Mouse (Mus musculus): ENCODE measurements around the gene Zfp51. TPM values are rescaled to one million over a fixed set of nuclear protein-coding genes. Genes with fewer than 3 reads are reported as not detected.
A peak's percentile ranks its signal among the peaks of the same experiment; 100 is the strongest.
"Not testable (repeated sequence)": the region's sequence is repeated elsewhere in the genome, so short reads cannot be mapped to it uniquely, and the experiment has no call there.

Gene Zfp51
- polyA plus RNA-seq, 1 experiment from 2014 or later, result 8.4 TPM

- not testable (repeated sequence) for H3K9me3 ChIP-seq (replicated peaks); H3K27ac ChIP-seq; H3K27me3 ChIP-seq (replicated peaks); H3K9ac ChIP-seq; H3K36me3 ChIP-seq; H3K4me3 ChIP-seq; ATAC-seq; H3K4me2 ChIP-seq
- WGBS (ENCODE audit: insufficient replicate concordance), result 65% methylated on average over 5 of the region's 9 CpGs
- H3K4me1 ChIP-seq, result peaks cover 26% of the 10 kb centered on the region
Observed at GRCm38 (mm10) chr17:21476351-21476750, 26.2 kb downstream of the Zfp51 start.

- WGBS (ENCODE audit: insufficient replicate concordance), result 69% methylated on average over 10 of the region's 10 CpGs
- not testable (repeated sequence) for H3K27ac ChIP-seq; H3K4me1 ChIP-seq; H3K9ac ChIP-seq; H3K36me3 ChIP-seq; H3K4me3 ChIP-seq; H3K4me2 ChIP-seq; H3K27me3 ChIP-seq (replicated peaks); H3K9me3 ChIP-seq (replicated peaks); ATAC-seq
Observed at GRCm38 (mm10) chr17:21478103-21478777, 28.1 kb downstream of the Zfp51 start.

- peak within 1 kb of the TSS; percentile 86 for H3K4me2 ChIP-seq
- peaks cover 18% of the 10 kb centered on the region for H3K4me1 ChIP-seq
- 1% methylated on average over 34 of the region's 34 CpGs for WGBS (ENCODE audit: insufficient replicate concordance)
- peaks cover 9% of the 10 kb centered on the region for H3K36me3 ChIP-seq
- H3K9me3 ChIP-seq (replicated peaks), result no peaks in the 10 kb centered on the region
- H3K4me3 ChIP-seq, result peak within 1 kb of the TSS; percentile 81
- ATAC-seq, result peak; percentile 100
- H3K27ac ChIP-seq, result peak within 1 kb of the TSS; percentile 82
- H3K27me3 ChIP-seq (replicated peaks), result no peaks in the 10 kb centered on the region
- peak within 1 kb of the TSS; percentile 76 for H3K9ac ChIP-seq
Observed at GRCm38 (mm10) chr17:21488760-21489499, 38.8 kb downstream of the Zfp51 start, which contains the start of gene Zfp53. Zfp53 (plus strand) TSS chr17:21488998.

GRCm38 (mm10) chr17:21489500-21490001 lies 39.4 kb downstream of the Zfp51 start:
- peak overlapping the region; percentile 82 for H3K27ac ChIP-seq
- WGBS (ENCODE audit: insufficient replicate concordance), result 5% methylated on average over 8 of the region's 8 CpGs
- H3K27me3 ChIP-seq (replicated peaks), result no peaks in the 10 kb centered on the region
- H3K4me1 ChIP-seq, result peaks cover 18% of the 10 kb centered on the region
- no peak for ATAC-seq
- no peaks in the 10 kb centered on the region for H3K9me3 ChIP-seq (replicated peaks)
- peak overlapping the region; percentile 81 for H3K4me3 ChIP-seq
- H3K4me2 ChIP-seq, result peak overlapping the region; percentile 86
- H3K9ac ChIP-seq, result peak overlapping the region; percentile 76
- peaks cover 10% of the 10 kb centered on the region for H3K36me3 ChIP-seq

- ATAC-seq, result no peak
- Histone ChIP-seq H3K4me2 (no peak overlapping the region), H3K27me3 (replicated peaks) (no peaks in the 10 kb centered on the region), H3K27ac (no peak overlapping the region), H3K36me3 (peaks cover 21% of the 10 kb centered on the region), H3K9ac (no peak overlapping the region), H3K4me3 (no peak overlapping the region), H3K4me1 (no peaks in the 10 kb centered on the region), H3K9me3 (replicated peaks) (no peaks in the 10 kb centered on the region)
- 33% methylated on average over 1 of the region's 1 CpGs for WGBS (ENCODE audit: insufficient replicate concordance)
Observed at GRCm38 (mm10) chr17:21501365-21501764, 51.2 kb downstream of the Zfp51 start.

- Histone ChIP-seq H3K27ac (no peak overlapping the region), H3K9ac (no peak overlapping the region), H3K4me2 (no peak overlapping the region), H3K9me3 (replicated peaks) (no peaks in the 10 kb centered on the region), H3K4me3 (no peak overlapping the region), H3K4me1 (no peaks in the 10 kb centered on the region), H3K36me3 (peaks cover 30% of the 10 kb centered on the region), H3K27me3 (replicated peaks) (no peaks in the 10 kb centered on the region)
- ATAC-seq, result no peak
- WGBS (ENCODE audit: insufficient replicate concordance), result 83% methylated on average over 1 of the region's 1 CpGs
Observed at GRCm38 (mm10) chr17:21504524-21504923, 54.4 kb downstream of the Zfp51 start.

GRCm38 (mm10) chr17:21506258-21506657 lies 56.1 kb downstream of the Zfp51 start:
- 91% methylated on average over 3 of the region's 3 CpGs for WGBS (ENCODE audit: insufficient replicate concordance)
- no peaks in the 10 kb centered on the region for H3K4me1 ChIP-seq
- H3K9ac ChIP-seq, result no peak overlapping the region
- H3K9me3 ChIP-seq (replicated peaks), result no peaks in the 10 kb centered on the region
- peaks cover 30% of the 10 kb centered on the region for H3K36me3 ChIP-seq
- no peak overlapping the region for H3K27ac ChIP-seq
- no peak overlapping the region for H3K4me3 ChIP-seq
- H3K27me3 ChIP-seq (replicated peaks), result no peaks in the 10 kb centered on the region
- H3K4me2 ChIP-seq, result no peak overlapping the region
- no peak for ATAC-seq

GRCm38 (mm10) chr17:21509756-21510155 lies 59.6 kb downstream of the Zfp51 start:
- Histone ChIP-seq H3K4me3 (no peak overlapping the region), H3K9me3 (replicated peaks) (no peaks in the 10 kb centered on the region), H3K27me3 (replicated peaks) (no peaks in the 10 kb centered on the region), H3K9ac (no peak overlapping the region), H3K4me2 (no peak overlapping the region), H3K27ac (no peak overlapping the region), H3K36me3 (peaks cover 35% of the 10 kb centered on the region), H3K4me1 (no peaks in the 10 kb centered on the region)
- ATAC-seq, result no peak

Other genes with a start within 250 kb of the Zfp51 start
- not detected in 2 replicates for gene Vmn1r234, start 224.3 kb upstream of the Zfp51 start, polyA plus RNA-seq (2016; fragmentation: Nextera tagmentation; extraction: Ambion mirVana)
- gene Vmn1r235, start 194.0 kb upstream of the Zfp51 start, polyA plus RNA-seq (2016; fragmentation: Nextera tagmentation; extraction: Ambion mirVana), result not detected in 2 replicates
- not detected in 2 replicates for gene Vmn1r236, start 167.4 kb upstream of the Zfp51 start, polyA plus RNA-seq (2016; fragmentation: Nextera tagmentation; extraction: Ambion mirVana)
- not detected in 2 replicates for gene Vmn1r237, start 138.5 kb upstream of the Zfp51 start, polyA plus RNA-seq (2016; fragmentation: Nextera tagmentation; extraction: Ambion mirVana)
- gene Zfp677, start 66.6 kb upstream of the Zfp51 start, polyA plus RNA-seq (2016; fragmentation: Nextera tagmentation; extraction: Ambion mirVana), result 1.0 and 1.3 TPM in 2 replicates
- gene Zfp54, start 27.1 kb upstream of the Zfp51 start, polyA plus RNA-seq (2016; fragmentation: Nextera tagmentation; extraction: Ambion mirVana), result 1.8 and 3.1 TPM in 2 replicates
- gene Zfp53, start 38.6 kb downstream of the Zfp51 start, polyA plus RNA-seq (2016; fragmentation: Nextera tagmentation; extraction: Ambion mirVana), result 4.1 TPM in 2 replicates
- 1.4 and 1.5 TPM in 2 replicates for gene Zfp52, start 85.2 kb downstream of the Zfp51 start, polyA plus RNA-seq (2016; fragmentation: Nextera tagmentation; extraction: Ambion mirVana)
- 7.5 TPM in 2 replicates for gene Zfp948, start 116.6 kb downstream of the Zfp51 start, polyA plus RNA-seq (2016; fragmentation: Nextera tagmentation; extraction: Ambion mirVana)
- 1.6 and 2.0 TPM in 2 replicates for gene Zfp983, start 200.2 kb downstream of the Zfp51 start, polyA plus RNA-seq (2016; fragmentation: Nextera tagmentation; extraction: Ambion mirVana)
- 5.1 and 5.2 TPM in 2 replicates for gene Gm10226, start 241.5 kb downstream of the Zfp51 start, polyA plus RNA-seq (2016; fragmentation: Nextera tagmentation; extraction: Ambion mirVana)

Measured in liver, embryonic 12.5 days (tissue).